Mouse (Mus musculus) adrenal gland, postnatal 36 days (tissue): ENCODE data around the gene Immp2l. TPM values are rescaled to one million over a fixed set of nuclear protein-coding genes. Genes with fewer than 3 reads are reported as not detected.
"Not testable (repeated sequence)": the region's sequence is repeated elsewhere in the genome, so short reads cannot be mapped to it uniquely, and the experiment has no call there.

Experiments
- DNase-seq, 2 experiments: peaks; one replicate each; pipeline ENCODE4 v3.0.0; 2021; ENCODE audit warnings: mixed read lengths in 1 of 2
- total RNA-seq, 2 experiments: library from RNA; stranded (reverse); gene quantifications; 2 replicates each; pipeline ENCODE4 v1.2.3; 2021

The Immp2l gene
- total RNA-seq, 2 experiments from 2014 or later = 20.0 to 20.3 TPM

GRCm38 (mm10) chr12:41680141-41680540 lies 656.3 kb downstream of the Immp2l start:
- peak; percentile 28 to 56 for DNase-seq

GRCm38 (mm10) chr12:41682141-41682540 lies 658.3 kb downstream of the Immp2l start:
- no peak for DNase-seq

- DNase-seq = no peak
Observed at GRCm38 (mm10) chr12:41689809-41690208, 665.9 kb downstream of the Immp2l start.

GRCm38 (mm10) chr12:41710608-41711007 lies 686.7 kb downstream of the Immp2l start:
- DNase-seq = no peak

GRCm38 (mm10) chr12:41716946-41717345 lies 693.1 kb downstream of the Immp2l start:
- DNase-seq = no peak

GRCm38 (mm10) chr12:41724585-41724984 lies 700.7 kb downstream of the Immp2l start:
- no peak for DNase-seq

GRCm38 (mm10) chr12:41726720-41727119 lies 702.8 kb downstream of the Immp2l start:
- DNase-seq = no peak

- DNase-seq = no peak
Observed at GRCm38 (mm10) chr12:41727221-41727620, 703.3 kb downstream of the Immp2l start.

- no peak for DNase-seq
Observed at GRCm38 (mm10) chr12:41727764-41728338, 704.0 kb downstream of the Immp2l start.

- DNase-seq = no peak
Observed at GRCm38 (mm10) chr12:41728467-41728866, 704.6 kb downstream of the Immp2l start.

GRCm38 (mm10) chr12:41729780-41730179 lies 705.9 kb downstream of the Immp2l start:
- no peak for DNase-seq

- DNase-seq = no peak
Observed at GRCm38 (mm10) chr12:41733168-41733567, 709.3 kb downstream of the Immp2l start.

GRCm38 (mm10) chr12:41742887-41743286 lies 719.0 kb downstream of the Immp2l start:
- DNase-seq = no peak

GRCm38 (mm10) chr12:41763396-41763795 lies 739.5 kb downstream of the Immp2l start:
- no peak for DNase-seq

- no peak for DNase-seq
Observed at GRCm38 (mm10) chr12:41773961-41774360, 750.1 kb downstream of the Immp2l start.

GRCm38 (mm10) chr12:41774623-41775323 lies 750.9 kb downstream of the Immp2l start:
- peak; percentile 6 to 48 for DNase-seq

- not testable (repeated sequence) for DNase-seq
Observed at GRCm38 (mm10) chr12:41777762-41778161, 753.9 kb downstream of the Immp2l start.

- DNase-seq = not testable (repeated sequence)
Observed at GRCm38 (mm10) chr12:41793681-41794080, 769.8 kb downstream of the Immp2l start.

- DNase-seq = no peak
Observed at GRCm38 (mm10) chr12:41829517-41829916, 805.6 kb downstream of the Immp2l start.

- no peak for DNase-seq
Observed at GRCm38 (mm10) chr12:41831731-41832130, 807.8 kb downstream of the Immp2l start.

- DNase-seq = no peak
Observed at GRCm38 (mm10) chr12:41834646-41835045, 810.8 kb downstream of the Immp2l start.

- no peak for DNase-seq
Observed at GRCm38 (mm10) chr12:41838334-41838847, 814.5 kb downstream of the Immp2l start.

GRCm38 (mm10) chr12:41839241-41839640 lies 815.4 kb downstream of the Immp2l start:
- DNase-seq = no peak
